Mouse (Mus musculus) testis, postnatal 14 days (tissue): ENCODE data around the gene Sft2d1.
"Not testable (repeated sequence)": the region's sequence is repeated elsewhere in the genome, so short reads cannot be mapped to it uniquely, and the experiment has no call there.

Experiments
- DNase-seq: peaks from one replicate; pipeline ENCODE4 v3.0.0; 2021; ENCODE audit warnings: low spot score

Sft2d1 gene

GRCm38 (mm10) chr17:8302772-8303438, 8.0 kb upstream of the Sft2d1 start:
- DNase-seq: no peak

GRCm38 (mm10) chr17:8303671-8304070, 7.2 kb upstream of the Sft2d1 start:
- no peak for DNase-seq

DNA sequence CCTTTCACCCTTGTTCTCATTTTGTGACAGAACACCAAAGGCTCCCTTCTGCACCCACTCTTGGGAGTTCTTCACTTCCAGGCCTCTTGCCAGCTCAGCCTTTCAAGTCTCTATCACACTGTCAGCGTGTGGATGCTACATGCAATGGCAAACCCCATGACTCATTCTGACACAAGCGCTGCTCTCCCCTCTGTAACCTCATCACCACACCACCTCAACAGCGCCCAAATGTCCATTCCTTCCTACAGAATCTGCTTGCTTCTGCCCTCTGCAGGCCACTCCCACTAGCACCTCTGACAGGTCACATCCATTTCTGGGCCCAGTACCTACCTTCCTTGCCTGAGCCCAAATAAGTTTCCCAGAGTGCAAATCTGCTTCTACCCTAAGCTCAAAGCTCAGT, 5.1 kb upstream of the Sft2d1 start:
- DNase-seq: no peak

DNA sequence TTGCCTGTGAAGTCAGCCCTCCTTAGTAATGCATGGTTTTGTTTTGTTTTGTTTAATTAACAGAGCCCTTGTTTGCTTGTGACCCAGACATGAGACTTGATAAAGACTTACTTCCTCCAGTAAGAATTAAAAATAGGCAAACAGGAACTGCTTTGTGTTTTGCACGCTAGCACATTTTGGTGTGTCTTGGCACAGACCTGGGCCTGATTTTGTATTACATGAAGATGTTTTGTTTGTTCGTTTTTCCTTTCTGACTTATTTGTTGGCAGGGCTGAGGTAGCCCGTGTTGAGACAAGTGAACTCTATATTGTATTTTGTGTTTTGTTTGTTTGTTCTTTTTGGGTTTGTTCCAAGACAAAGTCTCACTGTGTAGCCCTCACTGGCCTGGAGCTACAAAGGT, 849 bp downstream of the Sft2d1 start:
- DNase-seq: no peak

GRCm38 (mm10) chr17:8313976-8314375, 3.1 kb downstream of the Sft2d1 start:
- no peak for DNase-seq

DNA sequence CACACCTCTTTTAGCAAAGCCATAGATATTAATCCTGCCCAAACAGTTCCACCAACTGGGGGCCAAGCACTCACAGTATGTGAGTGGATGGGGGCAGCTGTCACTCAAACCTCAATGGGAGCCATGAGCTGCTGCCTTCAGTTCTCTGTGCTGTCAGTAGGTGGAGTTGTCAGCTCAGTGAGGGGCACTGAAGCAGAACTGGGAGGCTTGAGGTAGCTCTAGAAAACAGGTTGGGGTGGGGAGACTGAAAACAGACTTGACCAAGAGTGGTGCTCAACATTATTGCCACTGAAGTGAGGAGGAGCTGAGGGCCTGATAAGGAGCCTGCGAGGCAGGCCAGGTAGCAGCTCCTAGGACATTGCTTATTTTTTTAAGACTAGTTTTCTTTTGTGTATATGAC, 5.3 kb downstream of the Sft2d1 start:
- no peak for DNase-seq

DNA sequence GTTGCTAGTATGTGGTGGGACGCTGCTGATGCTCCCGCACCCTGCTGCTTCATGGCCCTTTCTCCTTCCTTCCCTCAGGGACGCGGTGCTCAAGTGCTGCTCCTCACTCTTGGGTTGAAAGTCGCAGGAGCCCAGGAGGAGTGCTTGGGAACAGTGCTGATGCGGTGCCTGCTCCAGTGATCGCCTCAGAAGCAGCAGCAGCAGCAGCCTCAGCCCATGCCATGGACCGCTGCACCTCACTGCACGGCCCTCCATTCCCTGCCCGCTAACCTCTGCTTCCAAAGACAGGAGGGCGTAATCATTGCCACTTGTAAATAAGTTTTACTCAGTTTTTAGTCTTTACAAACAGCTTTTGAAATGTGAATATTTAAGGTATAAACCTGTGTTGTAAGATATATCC, 16.0 kb downstream of the Sft2d1 start:
- DNase-seq: not testable (repeated sequence)

DNA sequence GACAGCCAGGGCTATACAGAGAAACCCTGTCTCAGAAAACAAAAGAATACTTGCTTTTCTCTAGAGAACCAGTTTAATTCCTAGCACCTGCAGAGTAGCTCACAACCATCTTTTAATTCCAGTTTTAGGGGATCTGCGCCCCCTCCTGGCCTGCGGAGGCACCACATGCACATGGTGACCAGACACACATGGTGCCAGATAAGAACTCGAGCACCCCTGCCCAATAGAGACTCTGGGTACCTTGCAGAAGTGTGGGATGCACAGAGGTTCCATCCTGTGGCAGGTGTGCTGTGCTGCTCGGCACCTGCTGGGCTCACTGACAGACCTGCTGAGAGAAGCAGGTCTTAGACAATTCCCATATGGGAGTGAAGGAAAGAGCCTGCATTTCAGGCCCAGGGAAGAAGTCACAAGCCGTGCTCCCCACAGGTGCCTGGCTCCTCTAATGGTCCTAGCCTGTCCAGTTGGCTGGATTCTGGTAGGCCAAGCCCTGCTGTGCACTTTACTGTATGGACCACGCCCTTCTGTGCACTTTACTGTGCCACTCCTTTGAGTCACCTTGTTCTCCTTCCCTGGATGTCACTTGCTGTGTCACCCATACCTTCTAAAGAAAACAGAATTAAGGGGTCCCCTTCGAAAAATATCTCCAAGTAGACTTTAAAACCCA, 17.7 kb downstream of the Sft2d1 start:
- DNase-seq: no peak

GRCm38 (mm10) chr17:8330602-8331001, 19.7 kb downstream of the Sft2d1 start:
- DNase-seq: no peak

DNA sequence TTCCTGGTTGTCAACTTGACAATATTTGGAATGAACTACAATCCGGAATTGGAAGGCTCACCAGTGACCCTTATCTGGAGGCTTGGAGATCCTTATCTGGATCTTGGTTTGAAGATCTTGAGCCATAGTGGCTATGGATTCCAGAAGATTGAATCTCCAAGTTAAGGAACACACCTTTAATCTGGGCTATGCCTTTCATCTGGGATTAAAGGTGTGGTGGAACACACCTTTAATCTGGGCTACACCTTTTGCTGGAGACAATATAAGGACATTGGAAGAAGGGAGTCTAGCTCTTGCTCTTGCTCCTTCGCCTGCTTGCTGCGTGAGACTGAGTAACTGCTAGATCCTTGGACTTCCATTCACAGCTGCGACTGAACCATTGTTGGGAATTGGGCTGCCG, 26.3 kb downstream of the Sft2d1 start, which contains the start of gene Prr18:
Gene Prr18, plus strand, starts transcription at position 301 of the 400 bp plus-strand sequence.
- not testable (repeated sequence) for DNase-seq

DNA sequence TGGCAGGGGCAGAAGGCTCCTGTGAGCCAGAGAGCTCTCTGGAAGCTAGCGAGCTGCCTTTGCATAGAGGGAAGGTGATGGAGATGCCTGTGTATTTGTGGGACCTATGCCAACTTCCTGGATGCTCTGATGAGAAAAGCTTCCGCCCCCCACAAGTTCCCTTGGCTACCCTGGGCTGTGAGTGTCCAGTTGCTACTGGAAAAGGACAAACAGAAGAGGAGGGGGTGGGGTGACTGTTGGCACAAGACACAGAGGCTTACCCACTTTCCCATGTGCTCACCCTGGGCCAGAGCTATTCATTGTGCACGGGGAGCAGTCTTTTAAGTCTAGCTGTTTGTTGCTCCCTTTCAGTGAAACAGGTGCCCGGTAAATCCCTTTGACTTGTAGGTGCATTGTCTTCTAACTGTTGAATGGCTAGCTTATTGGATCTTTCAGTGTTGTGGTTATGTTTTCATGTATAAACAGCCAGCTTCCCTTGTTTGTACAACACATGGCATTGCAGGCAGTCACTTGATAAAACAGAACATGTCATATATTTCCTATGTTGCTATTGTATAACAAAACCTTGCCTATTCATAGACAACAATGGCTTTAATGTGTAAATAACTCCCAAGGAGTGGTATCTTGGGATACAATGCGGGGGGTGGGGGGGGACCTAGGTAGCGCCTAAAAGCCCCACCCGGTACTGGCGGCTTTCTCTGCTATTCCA, 28.9 kb downstream of the Sft2d1 start:
- DNase-seq: no peak

DNA sequence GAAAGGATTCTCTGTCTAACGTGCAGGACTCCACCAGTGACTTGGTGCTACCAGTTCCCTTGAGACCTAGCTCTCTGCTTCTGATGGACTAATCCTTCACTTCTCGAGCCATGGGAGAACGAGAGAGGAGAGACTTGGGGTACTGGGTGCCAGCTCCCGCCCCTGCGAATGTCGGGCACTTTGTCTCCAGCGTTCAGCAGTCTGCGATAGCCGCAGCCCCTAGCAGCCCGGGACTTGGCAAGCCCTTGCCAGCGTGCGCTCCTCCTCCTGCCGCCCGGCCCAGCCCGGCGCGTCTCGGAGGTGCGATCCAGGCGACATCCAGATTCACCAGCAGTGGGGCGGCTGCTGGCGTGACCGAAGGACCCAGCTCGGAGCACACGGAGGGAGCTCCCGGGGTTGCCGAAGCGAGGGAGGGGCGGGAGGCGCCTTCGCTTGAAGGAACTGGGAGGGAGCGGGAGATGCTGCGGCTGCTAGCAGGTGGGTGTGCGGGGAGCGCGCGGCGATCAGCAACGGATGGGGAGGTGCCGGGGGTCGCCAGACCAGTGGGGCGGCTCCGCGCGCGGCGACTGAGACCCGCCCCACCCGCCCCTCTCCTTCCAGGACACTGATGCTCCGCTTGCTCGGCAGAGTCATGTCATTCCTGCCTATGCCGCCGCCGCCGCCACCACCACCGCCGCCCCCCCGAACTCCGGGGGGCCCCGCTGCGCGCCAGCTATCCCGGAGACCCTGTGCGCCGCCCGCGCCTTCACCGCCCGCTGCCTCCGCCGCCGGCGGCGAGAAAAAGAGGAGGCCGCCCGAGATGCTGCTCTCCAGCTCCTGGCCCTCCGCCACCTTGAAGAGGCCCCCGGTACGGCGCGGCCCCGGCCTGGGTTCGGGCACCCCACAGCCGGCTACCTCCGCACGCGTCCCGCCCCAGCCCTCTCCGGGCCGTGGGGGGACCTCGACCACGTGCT, 29.8 kb downstream of the Sft2d1 start:
- DNase-seq: no peak

DNA sequence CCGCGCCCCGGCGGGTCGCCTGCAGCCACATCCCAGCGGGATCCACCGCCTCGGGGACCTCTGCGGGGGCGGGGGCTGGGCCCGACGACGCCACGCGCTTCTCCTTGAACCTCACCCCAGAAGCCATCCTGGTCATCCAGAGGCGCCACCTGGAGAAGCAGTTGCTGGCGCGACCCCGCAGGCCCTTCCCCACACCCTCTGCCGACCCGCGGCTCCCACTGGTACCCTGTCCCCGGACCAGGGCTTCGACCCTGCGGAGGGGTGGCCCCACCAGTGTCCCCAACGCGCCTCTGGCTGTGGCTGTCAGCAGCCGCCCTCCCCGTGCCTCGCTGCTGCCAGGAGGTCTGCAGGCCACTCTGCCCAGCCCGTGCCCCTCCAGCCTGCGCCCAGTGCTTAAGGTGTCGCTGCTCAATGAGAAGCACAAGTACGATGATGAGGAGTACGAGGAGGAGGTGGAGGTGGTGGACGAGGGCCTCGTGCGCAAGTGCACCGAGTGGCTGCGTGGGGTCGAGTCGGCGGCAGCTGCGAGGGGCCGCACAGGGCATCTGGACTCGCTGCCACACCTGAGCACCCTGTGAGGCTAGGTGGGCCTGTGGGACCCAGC, 30.6 kb downstream of the Sft2d1 start:
- no peak for DNase-seq

- no peak for DNase-seq
Measured at GRCm38 (mm10) chr17:8342706-8343105, 31.8 kb downstream of the Sft2d1 start.

DNA sequence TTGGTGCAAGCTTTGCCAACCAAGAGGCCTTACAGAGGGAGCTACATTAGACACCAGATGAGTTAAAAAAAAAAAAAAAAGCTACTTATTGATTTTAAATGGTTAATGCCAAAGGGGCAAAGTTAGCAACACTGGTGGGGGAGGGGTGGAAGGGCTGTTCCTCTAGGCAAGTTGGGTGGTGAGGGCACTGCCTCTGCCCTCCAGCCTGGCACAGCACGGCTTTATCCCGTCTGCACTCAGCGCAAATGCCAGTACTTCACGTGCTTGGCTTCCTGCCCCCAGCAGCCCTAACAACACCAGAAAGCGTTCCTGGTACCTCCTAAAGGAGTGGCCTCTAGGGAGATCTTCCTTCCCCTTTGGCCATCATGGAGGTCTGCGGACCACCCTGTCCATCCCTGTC, 32.5 kb downstream of the Sft2d1 start:
- no peak for DNase-seq

GRCm38 (mm10) chr17:8347765-8348285, 36.9 kb downstream of the Sft2d1 start:
- DNase-seq: no peak

GRCm38 (mm10) chr17:8348941-8349340, 38.0 kb downstream of the Sft2d1 start:
- no peak for DNase-seq

GRCm38 (mm10) chr17:8351088-8351487, 40.2 kb downstream of the Sft2d1 start:
- no peak for DNase-seq

DNA sequence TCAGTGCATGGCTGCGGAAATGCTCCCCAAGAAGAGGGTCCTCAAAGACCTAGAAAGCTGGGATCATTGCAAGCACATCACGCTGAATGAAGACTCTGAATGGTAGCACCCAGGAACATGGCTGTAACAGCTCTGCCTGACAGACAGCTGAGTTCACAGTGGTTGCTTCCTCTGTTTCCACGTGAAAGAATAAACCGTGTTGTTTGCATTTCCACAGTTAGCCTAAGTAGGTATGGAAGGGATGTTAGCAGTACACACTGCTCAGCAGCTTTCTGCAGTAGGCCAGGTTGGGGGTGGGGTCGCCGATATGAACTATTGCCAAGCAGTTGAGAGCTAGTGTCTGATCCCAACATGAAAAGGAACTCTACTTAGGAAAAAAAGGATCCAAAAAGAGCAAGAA, 44.8 kb downstream of the Sft2d1 start, which contains the start of gene T2:
Gene T2, plus strand, starts transcription at position 301 of the 400 bp plus-strand sequence.
- no peak for DNase-seq

- DNase-seq: no peak
Measured at GRCm38 (mm10) chr17:8357498-8357897, 46.6 kb downstream of the Sft2d1 start.

- DNase-seq: no peak
Measured at GRCm38 (mm10) chr17:8360876-8361275, 50.0 kb downstream of the Sft2d1 start.
